Mouse (Mus musculus): ENCODE measurements around the gene Mgea5. TPM values are rescaled to one million over a fixed set of nuclear protein-coding genes. Genes with fewer than 3 reads are reported as not detected.

Mgea5 gene
- 3.3 and 3.4 TPM in 2 replicates for polyA plus RNA-seq (2012; rRNA removed)

DNA sequence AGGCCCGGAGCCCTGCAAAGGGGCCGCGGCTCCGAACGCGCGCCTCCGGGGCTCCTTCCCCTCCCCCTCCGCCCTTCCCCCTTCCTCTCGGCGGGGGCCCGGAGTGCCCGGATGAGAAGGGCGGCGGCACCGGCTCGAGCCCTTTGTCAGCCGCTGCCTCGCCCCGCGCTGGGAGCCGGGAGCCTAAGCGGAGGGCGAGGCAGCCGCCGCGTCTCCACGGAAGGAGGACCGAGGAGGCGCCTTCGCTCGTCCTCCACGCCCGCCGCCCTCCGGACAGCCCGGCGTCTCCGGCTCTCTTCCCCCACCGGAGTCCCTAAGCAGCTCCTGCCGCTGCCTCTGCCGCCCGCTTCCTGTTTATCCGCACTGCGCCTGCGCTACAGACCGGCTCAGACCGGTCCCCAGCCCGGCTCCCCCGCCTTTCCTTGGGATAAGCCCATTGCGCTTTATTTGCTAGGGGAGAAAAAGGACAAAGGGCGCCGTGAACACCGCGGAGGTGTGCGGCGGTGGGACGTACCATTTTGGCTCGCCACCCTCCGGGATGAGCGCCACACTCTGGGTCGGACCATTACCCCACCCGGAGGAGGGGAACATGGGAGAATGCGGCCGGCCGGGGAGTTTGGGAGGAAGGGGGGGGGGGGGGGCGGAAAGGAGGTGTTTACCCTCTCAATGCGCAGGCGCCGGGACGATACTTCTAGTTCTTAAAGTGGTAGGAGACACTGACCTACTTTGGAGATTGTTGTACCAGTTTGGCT lies at the start of gene Mgea5:
TSS of gene Mgea5 (minus strand) at position 657 of the 752 bp plus-strand sequence.

DNA sequence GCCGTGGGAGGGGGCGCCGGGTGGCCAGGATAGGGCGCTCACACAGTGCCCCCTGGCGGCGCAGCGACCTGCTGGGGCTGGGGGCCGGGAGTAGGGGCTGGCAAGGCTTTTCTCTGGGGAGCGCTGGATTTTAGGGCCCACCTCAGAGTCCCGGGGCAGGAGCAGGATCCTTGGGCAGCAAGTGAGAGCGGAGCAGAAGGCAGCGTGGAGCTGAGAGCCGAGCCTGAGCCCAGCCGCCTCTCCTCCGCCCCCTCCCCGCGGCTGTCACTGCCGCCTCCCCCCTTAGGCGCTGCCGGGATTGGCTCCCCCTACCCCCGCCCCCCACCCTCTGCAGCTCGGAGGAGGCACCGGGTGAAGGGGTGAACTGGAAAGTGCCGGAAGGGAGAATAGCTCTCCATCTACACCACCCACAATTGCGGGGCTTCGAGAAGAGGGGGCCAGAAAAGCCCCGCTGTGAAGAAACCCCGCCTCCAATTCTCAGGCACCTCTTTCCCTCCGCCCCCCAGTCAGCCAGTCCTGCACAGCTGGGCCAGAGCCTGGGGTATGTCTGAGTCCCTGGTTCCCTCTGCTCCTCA lies 32.3 kb upstream of the Mgea5 start, which contains the start of gene Kcnip2:
TSS of gene Kcnip2 (minus strand) at position 231 of the 575 bp plus-strand sequence.

DNA sequence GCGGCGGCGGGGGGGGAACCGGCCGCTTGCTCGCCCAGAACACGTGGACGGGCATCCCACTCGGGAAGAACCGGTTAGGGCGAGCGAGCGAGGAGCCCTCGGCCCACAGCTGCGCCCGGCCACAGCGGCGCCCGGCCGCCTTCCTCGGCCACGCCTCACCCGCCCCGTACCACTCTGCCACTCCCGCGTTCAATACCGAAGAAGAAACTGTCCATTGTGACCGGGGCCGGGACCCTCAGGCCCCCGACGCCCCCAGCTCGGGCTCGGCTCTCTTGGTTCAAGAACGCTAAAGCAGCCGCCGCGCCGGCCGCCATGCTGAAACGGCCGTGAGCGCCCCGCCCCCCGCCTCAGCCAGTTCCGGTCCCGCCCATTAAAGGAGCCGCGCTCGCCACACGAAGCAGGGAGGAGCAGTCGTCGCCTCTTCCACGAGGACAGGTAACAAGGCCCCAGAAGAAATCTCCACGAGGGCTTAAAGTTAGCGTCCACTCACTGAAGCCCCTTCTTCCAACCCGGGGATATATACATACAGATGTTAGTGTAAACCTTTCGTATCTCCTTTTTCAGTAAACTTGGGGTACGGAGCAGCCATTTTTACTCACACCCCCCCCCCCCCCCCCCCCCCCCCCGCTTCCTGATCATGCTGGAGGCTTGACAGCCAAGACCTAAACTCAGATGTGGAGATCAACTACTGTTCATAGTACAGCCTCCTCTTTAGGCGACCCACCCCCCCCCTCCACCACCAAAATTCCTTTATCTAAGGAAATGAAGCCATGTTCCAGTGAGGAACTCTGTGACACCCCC lies 34.2 kb downstream of the Mgea5 start, which contains the start of gene Npm3:
TSS of gene Npm3 (minus strand) at position 349 of the 801 bp plus-strand sequence.

DNA sequence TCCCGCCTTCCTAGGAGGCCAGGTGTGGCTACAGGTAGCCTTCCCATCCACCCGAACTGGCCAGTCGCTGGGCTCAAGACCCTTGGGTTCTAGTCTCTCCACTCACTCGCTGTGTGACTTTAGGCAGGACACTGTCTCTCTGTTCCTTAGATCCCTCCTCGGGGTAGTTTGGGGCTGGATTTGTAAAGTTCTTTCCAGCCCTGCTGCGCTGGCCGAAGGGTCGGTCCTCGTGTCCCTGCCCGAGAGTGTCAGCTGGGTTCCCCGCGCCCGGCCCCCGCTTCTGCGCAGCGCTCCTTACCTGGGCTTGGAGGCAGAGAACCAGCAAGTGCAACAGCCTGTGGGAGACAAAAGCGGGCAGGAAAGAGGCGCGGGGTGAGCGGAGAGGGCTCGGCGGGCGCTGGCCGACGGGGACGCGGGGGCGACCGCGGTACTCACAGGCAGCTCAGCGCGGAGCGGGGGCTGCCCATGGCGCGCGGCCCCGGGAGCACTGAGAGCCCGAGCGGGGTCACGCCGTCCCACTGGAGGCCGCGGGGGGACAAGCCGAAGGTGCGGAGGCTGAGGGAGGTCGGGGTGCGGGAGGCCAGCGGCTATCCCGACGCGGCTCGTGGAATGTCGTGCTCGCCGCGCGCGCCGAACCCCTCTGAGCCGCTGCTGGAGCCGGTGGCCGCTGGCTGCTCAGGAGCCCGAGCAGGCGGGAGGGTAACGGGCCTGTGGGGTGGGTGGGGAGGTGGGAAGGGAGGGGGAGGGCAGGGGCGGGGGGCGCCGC lies 41.2 kb downstream of the Mgea5 start, which contains the start of gene Fgf8:
TSS of gene Fgf8 (minus strand) at position 698 of the 766 bp plus-strand sequence.

Other genes with a start within 250 kb of the Mgea5 start
- gene Poll, start 223.3 kb downstream of the Mgea5 start, polyA plus RNA-seq (2012; rRNA removed): 4.3 and 4.5 TPM in 2 replicates
- gene Gm17018, start 223.2 kb downstream of the Mgea5 start, polyA plus RNA-seq (2012; rRNA removed): 1.4 and 2.1 TPM in 2 replicates
- gene Fbxw4, start 123.5 kb downstream of the Mgea5 start, polyA plus RNA-seq (2012; rRNA removed): 47.3 and 50.6 TPM in 2 replicates
- not detected in 2 replicates for gene Fgf8, start 40.9 kb downstream of the Mgea5 start, polyA plus RNA-seq (2012; rRNA removed)
- 18.8 and 24.8 TPM in 2 replicates for gene Npm3, start 34.2 kb downstream of the Mgea5 start, polyA plus RNA-seq (2012; rRNA removed)
- 2.4 and 2.9 TPM in 2 replicates for gene Kcnip2, start 32.2 kb upstream of the Mgea5 start, polyA plus RNA-seq (2012; rRNA removed)
- 2.9 and 3.2 TPM in 2 replicates for gene Armh3, start 214.7 kb upstream of the Mgea5 start, polyA plus RNA-seq (2012; rRNA removed)
- gene Hps6, start 219.7 kb upstream of the Mgea5 start, polyA plus RNA-seq (2012; rRNA removed): 3.5 and 4.7 TPM in 2 replicates

Data from stomach, adult 2 months (tissue).